Mouse (Mus musculus) midbrain, embryonic 12.5 days (tissue): ENCODE data around the gene Chmp2a. TPM values are rescaled to one million over a fixed set of nuclear protein-coding genes. Genes with fewer than 3 reads are reported as not detected.
"Not testable (repeated sequence)": the region's sequence is repeated elsewhere in the genome, so short reads cannot be mapped to it uniquely, and the experiment has no call there.

ENCODE experiments used
- ATAC-seq: fragments of 200-750 bp; cut with Nextera tagmentation; 2 replicates; pipeline ENCODE4 v1.8.0; 2017; ENCODE audit warnings: low read depth, moderate TSS enrichment, moderate library complexity; ENCODE audit not compliant: low FRiP score
- H3K27ac ChIP-seq: fragments of 300-500 bp; sonication (generic); replicated peaks from 2 replicates; pipeline ENCODE4 v1.5.1; 2016; ENCODE audit warnings: mild to moderate bottlenecking
- H3K27me3 ChIP-seq: fragments of 300-500 bp; sonication (generic); 2 replicates; pipeline ENCODE4 v1.6.1; 2016; ENCODE audit warnings: mild to moderate bottlenecking
- H3K36me3 ChIP-seq: fragments of 300-500 bp; sonication (generic); 2 replicates; pipeline ENCODE4 v1.6.1; 2016
- H3K4me1 ChIP-seq: fragments of 300-500 bp; sonication (generic); 2 replicates; pipeline ENCODE4 v1.6.1; 2016
- H3K4me2 ChIP-seq: fragments of 300-500 bp; sonication (generic); replicated peaks from 2 replicates; pipeline ENCODE4 v1.6.1; 2016; ENCODE audit warnings: mild to moderate bottlenecking, moderate library complexity
- H3K4me3 ChIP-seq: fragments of 300-500 bp; sonication (generic); 2 replicates; pipeline ENCODE4 v1.5.1; 2016; ENCODE audit warnings: mild to moderate bottlenecking
- H3K9ac ChIP-seq: fragments of 300-500 bp; sonication (generic); replicated peaks from 2 replicates; pipeline ENCODE4 v1.6.1; 2016; ENCODE audit warnings: mild to moderate bottlenecking, moderate library complexity
- H3K9me3 ChIP-seq: fragments of 300-500 bp; sonication (generic); 2 replicates; pipeline ENCODE4 v1.6.1; 2016; ENCODE audit warnings: mild to moderate bottlenecking
- WGBS: fragments of 180-500 bp; shearing (Covaris S2); methylation state at CpG from one replicate; pipeline ENCODE4 v1.1.7; 2016; 5-methylcytosine and 5-hydroxymethylcytosine counted together
- polyA plus RNA-seq: library from polyadenylated mRNA; unstranded; fragments of >200 nt; fragmentation: Nextera tagmentation; extraction: Ambion mirVana; gene quantifications from 2 replicates; pipeline ENCODE4 v1.2.1, GENCODE M21; 2016

Chmp2a gene
- polyA plus RNA-seq, result 139 and 150 TPM in 2 replicates

DNA sequence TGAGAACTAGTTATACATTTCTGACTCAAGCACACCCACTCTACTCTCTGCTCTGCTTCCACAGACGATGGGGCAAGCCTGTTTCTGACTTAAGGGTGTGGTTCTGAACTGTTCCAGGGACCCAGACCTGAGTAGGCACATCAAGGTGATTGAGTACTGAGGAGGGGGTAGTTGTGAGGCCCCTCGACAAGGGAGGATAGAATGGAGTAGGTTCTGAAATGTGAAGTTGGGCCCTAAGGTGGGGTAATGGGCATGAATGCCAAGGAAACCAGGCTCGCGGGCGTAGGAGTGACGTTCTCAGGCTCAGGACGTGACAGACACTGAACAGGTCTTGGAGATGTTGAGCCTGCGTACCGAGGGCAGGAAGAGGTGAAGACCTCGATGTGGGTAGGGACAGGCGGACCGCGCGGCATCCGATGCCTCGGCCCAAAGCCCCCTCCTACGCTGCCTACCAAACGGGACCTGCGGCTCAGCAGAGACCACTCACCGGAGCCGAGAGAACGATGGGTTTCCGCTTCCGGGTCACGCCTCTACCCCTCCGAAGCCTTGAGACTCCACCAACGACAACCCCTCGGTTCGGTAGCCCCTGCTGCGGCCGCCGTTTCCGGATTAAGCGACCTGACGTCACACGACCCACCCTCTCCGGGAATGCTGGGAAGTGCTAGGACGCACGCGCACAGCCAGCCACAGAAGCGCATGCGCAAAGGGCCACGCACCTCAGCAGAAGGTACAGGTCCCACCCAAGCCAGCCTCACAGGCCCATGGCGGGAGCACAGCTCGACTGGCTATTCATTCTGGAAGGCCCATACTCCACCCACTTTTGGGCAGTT is at the start of gene Chmp2a:
Gene Chmp2a, minus strand, starts transcription at position 660 of the 830 bp plus-strand sequence.
- H3K27me3 ChIP-seq, result no peaks in the 10 kb centered on the region
- no peaks in the 10 kb centered on the region for H3K9me3 ChIP-seq
- peak within 1 kb of the TSS; percentile 90 for H3K27ac ChIP-seq
- peak; percentile 80 for ATAC-seq
- peaks cover 51% of the 10 kb centered on the region for H3K36me3 ChIP-seq
- peak within 1 kb of the TSS; percentile 55 for H3K4me3 ChIP-seq
- H3K4me1 ChIP-seq, result peaks cover 37% of the 10 kb centered on the region
- H3K9ac ChIP-seq, result peak within 1 kb of the TSS; percentile 71
- H3K4me2 ChIP-seq, result peak within 1 kb of the TSS; percentile 78
- under 1% methylated on average over 45 of the region's 45 CpGs for WGBS

DNA sequence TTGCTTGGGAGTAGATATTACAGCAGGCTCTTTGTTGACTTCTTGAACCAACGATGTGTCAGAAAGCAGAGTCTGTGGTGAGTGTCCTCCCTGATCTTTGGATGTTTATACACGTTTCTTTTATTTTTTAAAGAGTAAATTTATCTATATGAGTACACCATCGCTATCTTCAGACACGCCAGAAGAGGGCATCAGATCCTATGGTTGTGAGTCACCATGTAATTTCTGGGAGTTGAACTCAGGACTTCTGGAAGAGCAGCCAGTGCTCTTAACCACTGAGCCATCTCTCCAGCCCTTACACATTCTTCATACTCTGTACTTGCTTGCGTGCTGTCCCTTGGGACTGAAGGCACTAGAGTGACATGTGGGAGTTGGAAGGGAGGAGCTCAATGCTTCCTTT is 37.7 kb upstream of the Chmp2a start:
- no peak overlapping the region for H3K9ac ChIP-seq
- no peak for ATAC-seq
- no peaks in the 10 kb centered on the region for H3K27me3 ChIP-seq
- no peaks in the 10 kb centered on the region for H3K36me3 ChIP-seq
- no peaks in the 10 kb centered on the region for H3K9me3 ChIP-seq
- H3K4me2 ChIP-seq, result no peak overlapping the region
- no peak overlapping the region for H3K27ac ChIP-seq
- no peaks in the 10 kb centered on the region for H3K4me1 ChIP-seq
- 63% methylated on average over 5 of the region's 5 CpGs for WGBS
- H3K4me3 ChIP-seq, result no peak overlapping the region

DNA sequence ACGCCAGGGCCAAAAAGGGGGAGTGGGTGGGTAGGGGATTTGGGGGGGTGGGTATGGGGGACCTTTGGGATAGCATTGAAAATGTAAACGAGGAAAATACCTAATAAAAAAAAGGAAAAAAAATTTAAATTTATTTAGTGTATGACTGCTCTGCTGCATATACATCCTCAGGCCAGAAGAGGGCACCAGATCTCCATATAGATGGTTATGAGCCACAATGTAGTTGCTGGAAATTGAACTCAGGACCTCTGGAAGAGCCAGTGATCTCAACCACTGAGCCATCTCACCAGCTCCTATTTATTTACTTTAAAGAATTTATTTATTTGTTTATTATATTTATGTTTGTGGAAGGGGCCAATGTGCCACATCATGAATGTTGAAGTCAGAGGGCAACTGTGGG is 28.8 kb upstream of the Chmp2a start:
- not testable (repeated sequence) for H3K9ac ChIP-seq, ATAC-seq, H3K9me3 ChIP-seq, H3K27ac ChIP-seq, H3K4me3 ChIP-seq, H3K4me1 ChIP-seq, H3K27me3 ChIP-seq, H3K36me3 ChIP-seq, H3K4me2 ChIP-seq
- WGBS, result 51% methylated on average over 2 of the region's 2 CpGs

DNA sequence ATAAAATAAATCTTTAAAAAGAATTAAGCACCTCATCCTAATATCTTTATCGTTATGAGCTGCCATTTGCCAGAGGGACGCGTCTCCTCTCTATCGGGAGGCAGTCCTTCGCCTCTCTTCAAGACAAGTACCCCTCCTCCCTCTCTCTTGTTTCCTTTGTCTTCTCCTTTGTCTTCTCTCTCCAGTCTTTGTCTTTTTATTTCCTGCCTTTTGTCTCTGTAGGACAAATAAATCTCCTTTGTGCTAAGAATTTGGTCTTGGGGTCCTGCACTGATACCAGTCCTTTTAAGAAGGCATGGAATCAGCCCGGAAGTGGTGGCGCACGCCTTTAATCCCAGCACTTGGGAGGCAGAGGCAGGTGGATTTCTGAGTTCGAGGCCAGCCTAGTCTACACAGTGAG is 24.9 kb upstream of the Chmp2a start:
- no peaks in the 10 kb centered on the region for H3K4me1 ChIP-seq
- ATAC-seq, result no peak
- 90% methylated on average over 9 of the region's 9 CpGs for WGBS
- no peaks in the 10 kb centered on the region for H3K9me3 ChIP-seq
- no peaks in the 10 kb centered on the region for H3K27me3 ChIP-seq
- H3K27ac ChIP-seq, result no peak overlapping the region
- H3K4me2 ChIP-seq, result no peak overlapping the region
- H3K4me3 ChIP-seq, result no peak overlapping the region
- H3K9ac ChIP-seq, result no peak overlapping the region
- H3K36me3 ChIP-seq, result no peaks in the 10 kb centered on the region

DNA sequence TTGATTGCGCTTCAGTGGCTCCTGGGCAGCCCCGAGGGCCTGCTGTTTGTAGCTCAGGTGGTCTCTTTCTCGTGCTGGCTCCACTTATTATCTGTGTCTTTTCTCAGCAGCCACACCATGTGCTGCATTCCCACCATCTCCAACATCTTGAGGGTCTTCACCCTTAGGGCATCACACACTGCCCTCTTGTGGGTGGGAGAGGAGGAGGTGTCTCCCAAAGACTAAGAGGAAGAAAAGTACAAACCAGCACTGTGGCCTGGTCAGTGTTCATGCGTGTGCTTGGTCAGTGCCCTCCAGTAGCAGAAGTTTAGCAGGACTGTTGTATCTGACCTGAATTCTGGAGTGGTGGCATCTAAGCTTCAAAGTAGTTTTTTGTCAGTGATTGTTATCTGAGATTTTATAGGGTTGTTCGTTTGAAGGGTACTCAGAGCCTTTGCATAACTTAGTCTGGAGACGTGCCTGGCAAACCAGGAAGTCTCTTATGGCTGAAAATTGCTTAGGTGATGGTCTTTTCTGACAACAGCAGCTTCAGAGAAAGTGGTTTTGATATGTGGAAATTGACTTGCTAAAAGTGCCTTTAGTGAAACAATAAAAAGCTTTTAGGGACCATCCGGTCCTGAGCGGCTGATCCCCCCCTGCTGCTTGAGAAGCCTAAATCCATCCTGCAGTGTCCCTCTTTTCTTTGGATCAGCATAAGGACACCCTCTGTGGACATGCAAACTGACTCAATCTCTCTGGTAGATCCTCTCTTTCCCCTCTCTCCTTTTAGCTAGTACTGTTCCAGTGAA is 22.5 kb upstream of the Chmp2a start:
- Histone ChIP-seq H3K4me2 (no peak overlapping the region), H3K36me3 (no peaks in the 10 kb centered on the region), H3K9ac (no peak overlapping the region), H3K4me1 (peaks cover 6% of the 10 kb centered on the region), H3K27me3 (no peaks in the 10 kb centered on the region), H3K4me3 (no peak overlapping the region), H3K27ac (no peak overlapping the region), H3K9me3 (no peaks in the 10 kb centered on the region)
- ATAC-seq, result no peak
- WGBS, result 52% methylated on average over 8 of the region's 8 CpGs

DNA sequence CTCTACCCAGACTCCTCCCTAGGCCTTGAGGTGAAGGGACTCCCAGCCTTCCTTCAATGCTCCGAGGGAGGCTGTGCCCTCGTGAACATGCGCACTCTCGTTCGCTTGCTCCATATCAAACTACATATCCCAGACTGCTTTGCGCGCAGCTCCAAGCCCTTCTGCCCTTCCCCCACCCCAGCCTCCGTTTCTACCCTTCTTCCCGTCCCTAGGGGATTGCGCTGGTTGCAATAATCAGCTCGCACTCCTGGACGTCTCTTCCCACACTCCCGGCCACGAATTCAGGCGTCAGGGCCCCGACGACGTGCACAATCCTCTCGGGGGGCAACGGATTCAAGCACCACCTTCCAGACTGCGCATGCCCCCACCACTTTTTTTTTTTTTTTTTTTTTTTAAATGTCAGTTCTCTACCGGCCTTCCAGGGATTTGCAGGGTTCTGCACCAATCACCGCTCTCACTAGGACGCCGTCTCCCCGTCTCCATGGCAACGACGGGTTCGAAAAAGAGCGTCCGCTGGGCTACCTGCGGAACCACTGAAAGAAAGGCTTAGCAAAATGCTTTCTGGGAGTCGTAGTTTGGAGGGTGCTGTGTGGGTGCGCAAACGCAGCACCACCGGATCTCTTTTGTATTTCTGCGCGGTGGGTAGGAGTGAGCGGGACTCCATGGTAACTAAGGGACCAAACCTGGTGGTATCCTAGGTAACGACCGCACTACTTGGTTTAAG is 19.8 kb upstream of the Chmp2a start, which contains the start of gene Mzf1:
Gene Mzf1, minus strand, starts transcription at position 478 of the 724 bp plus-strand sequence.
- Histone ChIP-seq H3K36me3 (no peaks in the 10 kb centered on the region), H3K4me2 (peak within 1 kb of the TSS; percentile 52), H3K9ac (peak within 1 kb of the TSS; percentile 48), H3K27ac (peak within 1 kb of the TSS; percentile 91), H3K27me3 (no peaks in the 10 kb centered on the region), H3K9me3 (no peaks in the 10 kb centered on the region), H3K4me1 (peaks cover 6% of the 10 kb centered on the region), H3K4me3 (peak within 1 kb of the TSS; percentile 51)
- ATAC-seq, result peak; percentile 96
- WGBS, result under 1% methylated on average over 41 of the region's 41 CpGs

DNA sequence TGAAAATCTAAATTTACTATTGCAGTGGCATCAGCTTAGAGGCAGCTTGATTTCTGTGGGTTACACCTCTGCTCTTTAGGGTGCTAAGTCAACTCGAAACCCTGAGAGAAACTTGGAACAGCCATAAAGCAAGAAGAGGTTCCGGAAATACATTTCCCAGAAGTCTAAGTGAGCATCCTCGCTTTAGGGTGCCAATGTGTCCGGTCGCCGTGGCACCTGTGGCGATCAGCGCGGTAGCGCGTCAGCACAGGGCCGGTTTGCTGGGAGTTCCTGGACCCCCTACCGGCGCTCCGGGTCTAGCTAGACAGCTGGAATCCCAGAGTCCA is 19.3 kb upstream of the Chmp2a start:
- Histone ChIP-seq H3K9me3 (no peaks in the 10 kb centered on the region), H3K36me3 (no peaks in the 10 kb centered on the region), H3K27me3 (no peaks in the 10 kb centered on the region), H3K27ac (peak overlapping the region; percentile 91), H3K4me1 (peaks cover 6% of the 10 kb centered on the region), H3K9ac (peak overlapping the region; percentile 48), H3K4me3 (peak overlapping the region; percentile 51), H3K4me2 (peak overlapping the region; percentile 52)
- no peak for ATAC-seq
- 2% methylated on average over 15 of the region's 15 CpGs for WGBS

DNA sequence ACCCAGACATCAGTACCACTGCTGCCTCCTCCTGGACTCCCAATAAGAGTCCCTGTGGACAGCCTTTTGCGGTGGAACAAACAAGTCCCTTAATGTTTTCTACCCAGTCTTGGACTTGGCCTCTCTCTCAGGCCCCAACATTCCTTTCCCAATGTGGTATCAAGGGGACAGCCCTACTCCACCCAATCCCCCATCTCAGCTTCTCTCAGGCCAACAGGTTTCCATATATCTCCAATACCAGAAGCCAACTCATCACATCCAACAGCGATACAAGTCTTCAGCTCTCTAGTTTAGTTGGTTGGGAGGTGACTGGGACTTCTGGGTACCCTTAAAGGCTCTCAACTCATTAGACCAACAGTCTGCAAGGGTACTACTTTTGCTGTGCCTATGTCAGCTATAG is 18.9 kb upstream of the Chmp2a start:
- Histone ChIP-seq H3K9me3 (no peaks in the 10 kb centered on the region), H3K4me1 (peaks cover 6% of the 10 kb centered on the region), H3K27ac (0 out of 2 replicates have a peak overlapping the region, but pooled peaks have one; percentile 91), H3K9ac (no peak overlapping the region), H3K36me3 (no peaks in the 10 kb centered on the region), H3K4me2 (peak overlapping the region; percentile 52), H3K4me3 (peak overlapping the region; percentile 51), H3K27me3 (no peaks in the 10 kb centered on the region)
- no peak for ATAC-seq
- WGBS, result 97% methylated on average over 2 of the region's 2 CpGs

DNA sequence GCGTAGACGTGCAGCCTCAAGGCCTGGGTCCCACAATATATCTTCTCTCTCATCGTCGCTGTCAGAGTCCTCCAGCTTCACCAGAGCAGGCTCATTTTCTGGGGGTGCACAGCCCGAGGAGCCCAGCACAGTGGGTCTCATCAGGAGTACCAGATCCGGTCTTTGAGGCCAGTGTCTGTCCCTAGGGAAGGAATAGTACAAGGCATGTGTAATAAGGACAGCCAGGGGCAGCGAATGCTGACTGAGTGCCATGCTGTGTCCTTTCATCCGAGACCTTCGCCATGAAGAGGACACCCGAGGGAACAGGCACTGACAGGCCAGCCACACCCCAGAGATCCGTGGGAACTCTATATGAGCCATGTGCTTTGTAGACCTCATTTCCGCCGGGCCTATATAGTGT is 18.4 kb upstream of the Chmp2a start:
- no peak overlapping the region for H3K9ac ChIP-seq
- no peaks in the 10 kb centered on the region for H3K9me3 ChIP-seq
- no peaks in the 10 kb centered on the region for H3K27me3 ChIP-seq
- WGBS, result 87% methylated on average over 13 of the region's 13 CpGs
- H3K4me1 ChIP-seq, result peaks cover 6% of the 10 kb centered on the region
- no peak overlapping the region for H3K27ac ChIP-seq
- H3K4me2 ChIP-seq, result no peak overlapping the region
- no peak for ATAC-seq
- H3K4me3 ChIP-seq, result no peak overlapping the region
- no peaks in the 10 kb centered on the region for H3K36me3 ChIP-seq

DNA sequence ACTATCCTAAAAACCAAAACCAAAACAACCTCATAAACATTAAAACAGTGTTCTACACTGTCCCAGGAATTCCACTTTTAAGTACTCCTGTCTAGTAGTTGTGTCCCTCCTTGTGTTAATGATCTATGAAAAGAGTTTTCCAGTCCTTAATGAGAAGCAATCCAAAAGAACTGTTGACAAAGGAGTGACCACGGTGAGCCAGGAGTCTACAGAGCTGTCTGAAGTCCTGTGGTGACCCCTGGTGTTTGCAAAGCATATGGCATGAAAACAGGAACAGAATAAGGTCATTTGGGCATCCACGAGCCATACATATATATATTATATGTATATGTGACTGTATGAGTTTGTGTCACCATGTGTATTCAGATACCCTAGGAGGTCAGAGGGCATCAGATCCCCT is 11.5 kb upstream of the Chmp2a start:
- 6% methylated on average over 2 of the region's 2 CpGs for WGBS
- peak; percentile 50 for ATAC-seq

DNA sequence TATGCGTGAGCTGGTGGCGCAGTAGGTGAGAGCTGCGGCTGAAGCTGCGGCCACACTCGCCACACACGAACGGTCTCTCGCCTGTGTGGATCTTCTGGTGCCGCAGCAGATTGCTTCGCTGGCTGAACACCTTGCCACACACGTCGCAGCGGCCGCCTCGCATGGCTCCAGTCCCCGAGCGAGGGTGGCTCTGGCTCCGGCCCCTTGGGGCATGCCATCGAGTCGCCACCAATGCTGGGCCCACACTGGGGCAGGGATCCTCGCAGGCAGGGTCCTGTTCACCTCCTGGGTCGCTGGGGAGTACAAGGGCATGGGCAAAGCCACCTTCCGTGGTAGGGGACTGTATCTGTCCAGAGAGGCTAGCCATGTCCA is 9.6 kb upstream of the Chmp2a start:
- peak; percentile 17 for ATAC-seq
- no peak overlapping the region for H3K27ac ChIP-seq

More for the DNA sequence above, 11.5 kb upstream of the Chmp2a start:
- peaks cover 47% of the 10 kb centered on the region for H3K27me3 ChIP-seq
- H3K4me2 ChIP-seq, result no peak overlapping the region
- H3K4me3 ChIP-seq, result no peak overlapping the region
- no peak overlapping the region for H3K9ac ChIP-seq
- no peak overlapping the region for H3K27ac ChIP-seq
- no peaks in the 10 kb centered on the region for H3K36me3 ChIP-seq
- peaks cover 14% of the 10 kb centered on the region for H3K4me1 ChIP-seq
- H3K9me3 ChIP-seq, result peaks cover 6% of the 10 kb centered on the region; the same call in 1 of the 2 replicates

More for the DNA sequence above, 9.6 kb upstream of the Chmp2a start:
- H3K27me3 ChIP-seq, result peaks cover 53% of the 10 kb centered on the region
- WGBS, result 3% methylated on average over 23 of the region's 23 CpGs
- H3K4me3 ChIP-seq, result peak overlapping the region; percentile 50
- H3K36me3 ChIP-seq, result no peaks in the 10 kb centered on the region
- H3K9ac ChIP-seq, result peak overlapping the region; percentile 67
- peak overlapping the region; percentile 87 for H3K4me2 ChIP-seq
- H3K4me1 ChIP-seq, result peaks cover 16% of the 10 kb centered on the region
- peaks cover 6% of the 10 kb centered on the region; the same call in 1 of the 2 replicates for H3K9me3 ChIP-seq
